Mouse (Mus musculus) cerebellum, adult 2 months (tissue): ENCODE measurements around the gene Pnma1.

Experiments
- CTCF ChIP-seq: fragments of 200-500 bp; IDR thresholded peaks from 2 replicates; pipeline ENCODE4 v1.5.1; 2011; ENCODE audit warnings: low read depth, mild to moderate bottlenecking, control low read depth, low read length, moderate library complexity, borderline replicate concordance; ENCODE audit not compliant: insufficient read depth
- POLR2A ChIP-seq: fragments of 200-500 bp; IDR thresholded peaks from 2 replicates; pipeline ENCODE4 v1.6.1; 2011; ENCODE audit warnings: low read length, control low read depth, borderline replicate concordance; ENCODE audit not compliant: insufficient read depth

DNA sequence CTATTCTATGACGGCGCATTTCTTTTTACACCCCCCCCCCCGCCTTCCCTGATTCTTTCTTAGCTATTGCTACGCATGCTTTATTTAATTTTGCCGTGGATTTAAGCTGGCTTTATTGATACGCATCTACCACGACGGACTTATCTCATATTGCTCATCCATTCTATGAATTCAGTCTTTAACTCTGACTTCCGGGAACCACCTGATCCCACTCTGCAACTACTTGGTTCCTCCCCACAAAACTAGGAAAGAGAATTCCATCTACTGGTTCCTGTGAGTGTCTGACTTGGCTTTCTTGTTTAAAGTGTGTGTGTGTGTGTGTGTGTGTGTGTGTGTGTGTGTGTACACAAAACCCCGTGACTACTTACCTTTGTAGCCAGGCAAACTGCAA is 328 bp upstream of the Pnma1 start:
- TF ChIP-seq CTCF (no peak), POLR2A (no peak)
